ENCODE assay signal across 9 mouse cellular contexts in the genomic region with DNA sequence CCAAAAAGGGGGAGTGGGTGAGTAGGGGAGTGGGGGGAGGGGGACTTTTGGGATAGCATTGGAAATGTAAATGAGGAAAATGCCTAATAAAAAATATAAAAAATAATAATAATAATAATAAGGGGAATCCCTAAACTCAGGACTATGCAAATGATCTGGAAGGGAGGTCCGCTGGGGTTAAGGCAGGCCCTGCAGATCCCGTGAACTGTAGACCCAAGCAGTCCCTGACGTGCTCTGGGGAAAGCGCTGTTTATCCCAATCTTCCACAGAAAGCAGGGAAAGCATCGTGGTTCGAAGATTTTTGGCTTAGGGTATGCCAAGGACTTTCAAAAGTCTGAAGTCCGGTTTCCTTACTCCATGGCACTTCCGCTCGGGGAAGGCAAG. TPM values are rescaled to one million over a fixed set of nuclear protein-coding genes. Genes with fewer than 3 reads are reported as not detected.
DNase-seq lines count a peak whose midpoint lies in the region; ATAC-seq and TF ChIP-seq lines count a peak whose summit lies in the region.
"Had no signal": no experiment of that assay in that cellular context is flagged by ENCODE, and none has a peak within 500 bp of the region (broad histone marks: within the 10 kb centered on the region; RNA-seq: fewer than 3 reads in every experiment).

No protein-coding gene starts in this region.

- H3K4me2 ChIP-seq in forebrain, embryonic 12.5 days: peak overlapping the region; percentile 78
- H3K4me2 ChIP-seq in neural tube, embryonic 14.5 days (ENCODE audit: low read depth, low read length): peak overlapping the region; percentile 72

- peaks cover 32% of the 10 kb centered on the region for H3K9me3 ChIP-seq in forebrain, embryonic 12.5 days
- H3K9me3 ChIP-seq in limb, embryonic 10.5 days (replicated peaks): peaks cover 24% of the 10 kb centered on the region
- H3K9me3 ChIP-seq in neural tube, embryonic 14.5 days (ENCODE audit: control insufficient read depth, low read length): peaks cover 21% of the 10 kb centered on the region

- no peak overlapping the region for H3K27ac ChIP-seq in forebrain, embryonic 12.5 days
- H3K27ac ChIP-seq in limb, embryonic 10.5 days: peak overlapping the region; percentile 82
- H3K27ac ChIP-seq in neural tube, embryonic 14.5 days (ENCODE audit: low read depth, low read length): no peak overlapping the region

- no peaks in the 10 kb centered on the region for H3K27me3 ChIP-seq in forebrain, embryonic 12.5 days
- H3K27me3 ChIP-seq in limb, embryonic 10.5 days (ENCODE audit: low read depth, poor library complexity, severe bottlenecking): no peaks in the 10 kb centered on the region
- H3K27me3 ChIP-seq in neural tube, embryonic 14.5 days (ENCODE audit: control insufficient read depth, insufficient read depth, low read length): no peaks in the 10 kb centered on the region

- no peak for TF ChIP-seq CTCF in lung, adult 2 months (IDR thresholded peaks at IDR 0.05; ENCODE audit: insufficient read depth, low read length)

- ATAC-seq in forebrain, embryonic 12.5 days (ENCODE audit: low FRiP score): peak; percentile 80
- peak; percentile 75 for ATAC-seq in neural tube, embryonic 14.5 days (ENCODE audit: low read depth)

- peak; percentile 38 for DNase-seq in lung, adult 2 months
- DNase-seq in lung, postnatal 14 days: no peak
- DNase-seq in limb, embryonic 10.5 days (ENCODE audit: low spot score): no peak
- DNase-seq in cerebellum, adult 11-12 months: no peak
- DNase-seq in spleen, adult 12 weeks (ENCODE audit: low spot score): no peak
- DNase-seq in urinary bladder, postnatal 25 days (ENCODE audit: low spot score): no peak
- DNase-seq: thymus, postnatal 4 days had no signal

- 0 out of 2 replicates have a peak overlapping the region, but pooled peaks have one; percentile 33 for H3K9ac ChIP-seq in forebrain, embryonic 12.5 days
- no peak overlapping the region; the same call in 1 of the 2 replicates for H3K9ac ChIP-seq in neural tube, embryonic 14.5 days (replicated peaks; ENCODE audit: low read depth, low read length)

- peaks cover 31% of the 10 kb centered on the region for H3K36me3 ChIP-seq in forebrain, embryonic 12.5 days (replicated peaks)
- H3K36me3 ChIP-seq in limb, embryonic 10.5 days: peaks cover 32% of the 10 kb centered on the region
- H3K36me3 ChIP-seq in neural tube, embryonic 14.5 days (ENCODE audit: control insufficient read depth, insufficient read depth, low read length): peaks cover 12% of the 10 kb centered on the region; the same call in 1 of the 2 replicates

- TF ChIP-seq POLR2A in lung, adult 2 months (IDR thresholded peaks at IDR 0.05; ENCODE audit: borderline replicate concordance, extremely low read depth, low read depth, low read length): no peak

- H3K4me1 ChIP-seq in lung, adult 2 months (ENCODE audit: control insufficient read depth, insufficient read depth, low read length): no peaks in the 10 kb centered on the region
- H3K4me1 ChIP-seq in forebrain, embryonic 12.5 days: peaks cover 7% of the 10 kb centered on the region
- H3K4me1 ChIP-seq in limb, embryonic 10.5 days: peaks cover 6% of the 10 kb centered on the region; the same call in 1 of the 2 replicates
- 0 out of 2 replicates have a peak, but pooled peaks cover 7% of the 10 kb centered on the region for H3K4me1 ChIP-seq in neural tube, embryonic 14.5 days (ENCODE audit: control insufficient read depth, insufficient read depth, low read length)

- WGBS in lung, adult 2 months: 11% methylated on average over 9 of the region's 9 CpGs
- 4% methylated on average over 9 of the region's 9 CpGs for WGBS in forebrain, embryonic 12.5 days
- 5% methylated on average over 9 of the region's 9 CpGs for WGBS in limb, embryonic 10.5 days
- WGBS in neural tube, embryonic 14.5 days: 4% methylated on average over 9 of the region's 9 CpGs

- H3K4me3 ChIP-seq in lung, adult 2 months (replicated peaks; ENCODE audit: extremely low read depth, low read depth, low read length): peak overlapping the region; percentile 84
- H3K4me3 ChIP-seq in forebrain, embryonic 12.5 days (replicated peaks): peak overlapping the region; percentile 62
- H3K4me3 ChIP-seq in limb, embryonic 10.5 days: peak overlapping the region; percentile 66
- H3K4me3 ChIP-seq in neural tube, embryonic 14.5 days (ENCODE audit: low read depth, low read length): peak overlapping the region; percentile 70

RNA-seq across cellular contexts. Expression of a gene that starts 0.3 kb away (rescaled TPM):
- polyA plus RNA-seq in lung, adult 2 months (2012; rRNA removed): 1.3 and 1.7 TPM in 2 replicates
- 7.3 and 7.7 TPM in 2 replicates for polyA plus RNA-seq in forebrain, embryonic 12.5 days (2016; fragmentation: Nextera tagmentation; extraction: Ambion mirVana)
- polyA plus RNA-seq in limb, embryonic 10.5 days (2016; fragmentation: Nextera tagmentation; extraction: Ambion mirVana): 2.5 and 4.3 TPM in 2 replicates
- 11.2 and 11.7 TPM in 2 replicates for polyA plus RNA-seq in neural tube, embryonic 14.5 days (2014; fragmentation: Nextera tagmentation; extraction: Ambion mirVana)

RNA-seq across cellular contexts. Expression of a gene that starts 22.2 kb away (rescaled TPM):
- polyA plus RNA-seq in lung, adult 2 months (2012; rRNA removed): 4.8 and 7.5 TPM in 2 replicates
- 16.8 and 17.9 TPM in 2 replicates for polyA plus RNA-seq in forebrain, embryonic 12.5 days (2016; fragmentation: Nextera tagmentation; extraction: Ambion mirVana)
- polyA plus RNA-seq in limb, embryonic 10.5 days (2016; fragmentation: Nextera tagmentation; extraction: Ambion mirVana): 12.7 and 15.7 TPM in 2 replicates
- 27.8 and 32.4 TPM in 2 replicates for polyA plus RNA-seq in neural tube, embryonic 14.5 days (2014; fragmentation: Nextera tagmentation; extraction: Ambion mirVana)

RNA-seq across cellular contexts. Expression of a gene that starts 30.0 kb away (rescaled TPM):
- 12.3 and 16.7 TPM in 2 replicates for polyA plus RNA-seq in lung, adult 2 months (2012; rRNA removed)
- polyA plus RNA-seq in forebrain, embryonic 12.5 days (2016; fragmentation: Nextera tagmentation; extraction: Ambion mirVana): 31.9 and 32.7 TPM in 2 replicates
- polyA plus RNA-seq in limb, embryonic 10.5 days (2016; fragmentation: Nextera tagmentation; extraction: Ambion mirVana): 26.8 and 30.2 TPM in 2 replicates
- polyA plus RNA-seq in neural tube, embryonic 14.5 days (2014; fragmentation: Nextera tagmentation; extraction: Ambion mirVana): 38.6 and 41.8 TPM in 2 replicates

RNA-seq across cellular contexts. Expression of a gene that starts 58.7 kb away (rescaled TPM):
- not detected in 2 replicates for polyA plus RNA-seq in lung, adult 2 months (2012; rRNA removed)
- polyA plus RNA-seq in forebrain, embryonic 12.5 days (2016; fragmentation: Nextera tagmentation; extraction: Ambion mirVana): not detected in 2 replicates
- not detected in 2 replicates for polyA plus RNA-seq in limb, embryonic 10.5 days (2016; fragmentation: Nextera tagmentation; extraction: Ambion mirVana)
- 0.01 TPM in 1 of 2 replicates, not detected in the other for polyA plus RNA-seq in neural tube, embryonic 14.5 days (2014; fragmentation: Nextera tagmentation; extraction: Ambion mirVana)
